Mouse (Mus musculus): Measurements from ENCODE around the gene Lmnb2. TPM values are rescaled to one million over a fixed set of nuclear protein-coding genes. Genes with fewer than 3 reads are reported as not detected.
A peak's percentile ranks its signal among the peaks of the same experiment; 100 is the strongest.

Gene Lmnb2
- polyA plus RNA-seq, 1 experiment from 2014 or later, result 60.4 TPM

- H3K9ac ChIP-seq, result peak overlapping the region; percentile 43
- no peaks in the 10 kb centered on the region for H3K36me3 ChIP-seq
- WGBS, result 5% methylated on average over 16 of the region's 16 CpGs
- H3K9me3 ChIP-seq, result no peaks in the 10 kb centered on the region
- H3K4me2 ChIP-seq, result peak overlapping the region; percentile 58
- peak overlapping the region; percentile 75 for H3K27ac ChIP-seq
- peak overlapping the region; percentile 31 for H3K4me3 ChIP-seq
- H3K27me3 ChIP-seq, result no peaks in the 10 kb centered on the region
- peaks cover 29% of the 10 kb centered on the region for H3K4me1 ChIP-seq
- peak; percentile 71 for ATAC-seq (ENCODE audit: borderline replicate concordance, extremely low read depth, low FRiP score, low TSS enrichment)
Observed at GRCm38 (mm10) chr10:80921923-80922322, 3.9 kb upstream of the Lmnb2 start.

DNA sequence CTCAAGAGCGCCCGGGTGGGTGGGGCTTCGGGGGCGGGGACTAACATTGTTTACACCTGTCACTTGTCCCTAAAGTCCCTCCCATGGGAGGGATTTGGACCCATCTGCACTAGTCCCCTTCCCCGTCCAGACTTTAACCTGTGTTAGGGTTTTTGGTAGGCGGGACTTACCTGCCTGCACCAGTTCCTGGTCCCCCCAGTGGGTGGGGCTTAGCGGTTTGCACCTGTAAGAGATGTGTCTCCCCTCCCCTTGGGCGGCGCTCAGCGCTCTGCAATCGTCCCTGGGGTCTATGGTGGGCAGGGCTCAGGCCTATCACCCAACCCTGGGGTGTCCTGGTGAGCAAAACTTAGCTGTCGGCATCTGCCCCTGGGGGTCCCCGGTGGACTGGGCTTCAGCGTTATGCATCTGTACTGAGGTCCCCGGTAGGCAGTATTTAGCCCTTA is 688 bp downstream of the Lmnb2 start:
- peak overlapping the region; percentile 83 for H3K27ac ChIP-seq
- H3K4me2 ChIP-seq, result peak overlapping the region; percentile 95
- WGBS, result 3% methylated on average over 15 of the region's 15 CpGs
- no peaks in the 10 kb centered on the region for H3K27me3 ChIP-seq
- H3K4me3 ChIP-seq, result peak overlapping the region; percentile 99
- no peaks in the 10 kb centered on the region for H3K9me3 ChIP-seq
- ATAC-seq (ENCODE audit: borderline replicate concordance, extremely low read depth, low FRiP score, low TSS enrichment), result peak; percentile 35; the same call in 1 of the 2 replicates
- peaks cover 31% of the 10 kb centered on the region for H3K4me1 ChIP-seq
- peak overlapping the region; percentile 88 for H3K9ac ChIP-seq
- peaks cover 18% of the 10 kb centered on the region for H3K36me3 ChIP-seq

GRCm38 (mm10) chr10:80915736-80916135 is 2.3 kb downstream of the Lmnb2 start:
- no peak overlapping the region for H3K4me3 ChIP-seq
- no peak overlapping the region for H3K4me2 ChIP-seq
- H3K27ac ChIP-seq, result no peak overlapping the region
- no peak for ATAC-seq (ENCODE audit: borderline replicate concordance, extremely low read depth, low FRiP score, low TSS enrichment)
- H3K36me3 ChIP-seq, result peaks cover 31% of the 10 kb centered on the region
- H3K27me3 ChIP-seq, result no peaks in the 10 kb centered on the region
- H3K9ac ChIP-seq, result no peak overlapping the region
- peaks cover 24% of the 10 kb centered on the region for H3K4me1 ChIP-seq
- 71% methylated on average over 4 of the region's 4 CpGs for WGBS
- no peaks in the 10 kb centered on the region for H3K9me3 ChIP-seq

- Histone ChIP-seq H3K27me3 (no peaks in the 10 kb centered on the region), H3K9ac (no peak overlapping the region), H3K9me3 (no peaks in the 10 kb centered on the region), H3K36me3 (peaks cover 34% of the 10 kb centered on the region), H3K27ac (no peak overlapping the region), H3K4me3 (no peak overlapping the region), H3K4me1 (peaks cover 24% of the 10 kb centered on the region), H3K4me2 (no peak overlapping the region)
- no peak for ATAC-seq (ENCODE audit: borderline replicate concordance, extremely low read depth, low FRiP score, low TSS enrichment)
- WGBS, result 80% methylated on average over 2 of the region's 2 CpGs
Observed at GRCm38 (mm10) chr10:80915260-80915659, 2.8 kb downstream of the Lmnb2 start.

DNA sequence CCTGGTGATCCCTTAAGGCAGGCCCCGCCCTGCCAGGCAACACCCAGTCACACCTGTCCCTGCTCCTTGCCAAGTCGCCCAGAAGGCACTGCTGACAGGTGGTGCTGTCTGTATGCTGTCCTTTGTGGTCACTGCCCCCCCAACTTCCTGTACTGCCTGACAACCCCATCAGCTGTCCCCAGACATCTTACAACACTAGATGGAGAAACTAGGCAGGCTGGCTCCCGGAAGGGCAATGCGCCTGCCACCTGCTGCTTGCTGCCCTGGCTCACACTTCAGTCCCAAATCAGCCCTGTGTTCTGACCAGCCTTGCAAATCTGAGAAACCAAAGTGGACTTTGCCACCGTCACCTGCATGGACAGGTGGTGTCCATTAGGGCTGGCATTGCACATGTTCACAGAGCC is 3.8 kb downstream of the Lmnb2 start:
- Histone ChIP-seq H3K27me3 (no peaks in the 10 kb centered on the region), H3K4me2 (no peak overlapping the region), H3K27ac (no peak overlapping the region), H3K9me3 (no peaks in the 10 kb centered on the region), H3K4me3 (no peak overlapping the region), H3K36me3 (peaks cover 44% of the 10 kb centered on the region), H3K9ac (no peak overlapping the region), H3K4me1 (peaks cover 24% of the 10 kb centered on the region)
- no peak for ATAC-seq (ENCODE audit: borderline replicate concordance, extremely low read depth, low FRiP score, low TSS enrichment)
- 81% methylated on average over 5 of the region's 5 CpGs for WGBS

- Histone ChIP-seq H3K4me1 (peaks cover 22% of the 10 kb centered on the region), H3K27ac (no peak overlapping the region), H3K27me3 (no peaks in the 10 kb centered on the region), H3K36me3 (peaks cover 51% of the 10 kb centered on the region), H3K4me3 (no peak overlapping the region), H3K4me2 (no peak overlapping the region), H3K9me3 (no peaks in the 10 kb centered on the region), H3K9ac (no peak overlapping the region)
- WGBS, result 83% methylated on average over 7 of the region's 8 CpGs
- no peak for ATAC-seq (ENCODE audit: borderline replicate concordance, extremely low read depth, low FRiP score, low TSS enrichment)
Observed at GRCm38 (mm10) chr10:80913364-80914011, 4.6 kb downstream of the Lmnb2 start.

GRCm38 (mm10) chr10:80911891-80912290 is 6.2 kb downstream of the Lmnb2 start:
- Histone ChIP-seq H3K4me1 (peaks cover 10% of the 10 kb centered on the region), H3K27ac (no peak overlapping the region), H3K9me3 (no peaks in the 10 kb centered on the region), H3K4me3 (no peak overlapping the region), H3K9ac (no peak overlapping the region), H3K36me3 (peaks cover 58% of the 10 kb centered on the region), H3K4me2 (no peak overlapping the region), H3K27me3 (no peaks in the 10 kb centered on the region)
- no peak for ATAC-seq (ENCODE audit: borderline replicate concordance, extremely low read depth, low FRiP score, low TSS enrichment)

DNA sequence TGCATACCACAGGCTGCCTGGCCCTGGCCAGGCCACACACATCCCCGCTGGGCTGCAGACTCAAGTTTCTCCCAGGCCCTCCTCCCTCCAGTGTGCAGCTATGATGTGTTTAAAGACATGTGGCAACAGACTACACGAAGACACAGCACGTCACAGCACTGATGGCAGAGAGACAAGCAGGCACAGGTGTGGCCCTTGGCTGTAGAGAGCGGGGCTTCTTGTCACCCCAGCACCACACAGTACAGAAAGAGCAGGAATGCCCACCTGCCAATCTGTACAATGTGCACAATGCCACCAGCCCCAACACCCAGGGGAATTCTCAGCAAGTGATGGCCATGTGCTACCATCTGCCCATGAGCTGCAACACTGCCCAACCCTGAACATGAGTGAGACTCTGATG is 6.7 kb downstream of the Lmnb2 start:
- no peak overlapping the region for H3K27ac ChIP-seq
- whole genome bisulfite sequencing, result 92% methylated on average over 4 of the region's 4 CpGs
- H3K4me1 ChIP-seq, result peaks cover 5% of the 10 kb centered on the region
- no peak overlapping the region for H3K4me3 ChIP-seq
- no peak overlapping the region for H3K9ac ChIP-seq
- H3K36me3 ChIP-seq, result peaks cover 58% of the 10 kb centered on the region
- no peak for ATAC-seq (ENCODE audit: borderline replicate concordance, extremely low read depth, low FRiP score, low TSS enrichment)
- no peak overlapping the region for H3K4me2 ChIP-seq
- no peaks in the 10 kb centered on the region for H3K27me3 ChIP-seq
- H3K9me3 ChIP-seq, result no peaks in the 10 kb centered on the region

- Histone ChIP-seq H3K9me3 (no peaks in the 10 kb centered on the region), H3K4me2 (no peak overlapping the region), H3K9ac (no peak overlapping the region), H3K4me1 (no peaks in the 10 kb centered on the region), H3K27ac (no peak overlapping the region), H3K4me3 (no peak overlapping the region), H3K36me3 (peaks cover 68% of the 10 kb centered on the region), H3K27me3 (no peaks in the 10 kb centered on the region)
- 92% methylated on average over 22 of the region's 22 CpGs for WGBS
- no peak for ATAC-seq (ENCODE audit: borderline replicate concordance, extremely low read depth, low FRiP score, low TSS enrichment)
Observed at GRCm38 (mm10) chr10:80909375-80910162, 8.5 kb downstream of the Lmnb2 start.

GRCm38 (mm10) chr10:80904709-80905108 is 13.3 kb downstream of the Lmnb2 start:
- H3K36me3 ChIP-seq, result peaks cover 62% of the 10 kb centered on the region
- H3K4me2 ChIP-seq, result no peak overlapping the region
- no peak overlapping the region for H3K27ac ChIP-seq
- peaks cover 10% of the 10 kb centered on the region for H3K4me1 ChIP-seq
- H3K9ac ChIP-seq, result no peak overlapping the region
- ATAC-seq (ENCODE audit: borderline replicate concordance, extremely low read depth, low FRiP score, low TSS enrichment), result no peak
- 88% methylated on average over 11 of the region's 11 CpGs for WGBS
- no peaks in the 10 kb centered on the region for H3K27me3 ChIP-seq
- H3K4me3 ChIP-seq, result no peak overlapping the region
- no peaks in the 10 kb centered on the region for H3K9me3 ChIP-seq

DNA sequence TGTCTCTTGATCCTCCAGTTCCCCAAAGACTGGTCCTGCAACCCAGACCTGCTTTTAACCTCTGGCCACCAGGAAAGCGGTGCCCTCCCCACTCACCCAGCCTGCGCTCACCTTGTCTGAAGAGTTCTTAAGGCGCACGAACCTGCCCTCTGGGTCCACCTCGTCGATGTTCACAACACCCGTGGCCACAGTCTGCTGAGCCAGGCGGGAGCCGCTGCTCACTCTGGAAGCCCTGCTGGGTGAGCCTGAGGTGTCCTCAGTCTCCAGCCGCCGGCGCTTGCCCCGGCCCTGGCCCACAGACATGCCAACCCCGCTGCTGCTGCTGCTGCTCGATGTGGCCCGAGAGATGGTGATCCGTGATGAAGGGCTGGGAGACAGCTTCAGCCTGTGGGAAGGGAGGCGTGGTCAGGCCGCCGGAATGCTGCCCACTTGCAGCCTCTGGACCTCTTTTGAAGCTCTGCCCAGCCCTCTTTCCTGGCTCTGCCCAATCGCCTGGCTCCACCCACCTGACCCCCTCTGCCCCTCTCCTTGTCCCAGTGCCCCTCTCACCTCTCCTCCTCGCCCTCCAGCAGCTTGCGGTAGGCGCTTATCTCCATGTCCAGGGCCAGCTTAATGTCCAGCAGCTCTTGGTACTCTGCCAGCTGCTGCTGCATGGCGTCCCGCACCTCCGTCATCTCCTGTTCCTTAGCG is 13.9 kb downstream of the Lmnb2 start:
- peaks cover 15% of the 10 kb centered on the region for H3K4me1 ChIP-seq
- H3K27me3 ChIP-seq, result no peaks in the 10 kb centered on the region
- peaks cover 58% of the 10 kb centered on the region for H3K36me3 ChIP-seq
- ATAC-seq (ENCODE audit: borderline replicate concordance, extremely low read depth, low FRiP score, low TSS enrichment), result no peak
- H3K9ac ChIP-seq, result no peak overlapping the region
- no peaks in the 10 kb centered on the region for H3K9me3 ChIP-seq
- H3K4me2 ChIP-seq, result no peak overlapping the region
- H3K4me3 ChIP-seq, result no peak overlapping the region
- no peak overlapping the region for H3K27ac ChIP-seq
- 77% methylated on average over 28 of the region's 28 CpGs for WGBS

DNA sequence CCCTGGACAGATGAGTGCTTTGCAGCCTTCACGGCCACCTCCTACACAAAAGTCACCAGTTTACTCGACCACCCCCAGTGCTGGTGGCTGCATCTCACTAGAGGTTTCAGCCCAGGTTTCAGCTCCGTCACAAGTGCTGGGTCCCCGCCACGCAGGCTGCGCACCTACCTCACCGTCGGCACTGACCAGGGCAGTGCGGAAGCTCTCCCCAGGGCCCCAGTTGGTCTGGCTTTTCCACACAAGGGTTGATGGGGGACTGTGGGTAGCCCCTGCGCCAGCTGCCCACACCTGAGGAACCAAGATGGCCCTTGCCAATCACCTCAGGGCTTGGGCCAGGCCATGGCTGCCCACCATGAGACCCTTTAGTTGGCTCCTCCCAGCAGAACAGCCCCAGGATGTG is 14.8 kb downstream of the Lmnb2 start:
- Histone ChIP-seq H3K27ac (no peak overlapping the region), H3K4me2 (no peak overlapping the region), H3K9me3 (no peaks in the 10 kb centered on the region), H3K36me3 (peaks cover 57% of the 10 kb centered on the region), H3K9ac (no peak overlapping the region), H3K4me1 (peaks cover 15% of the 10 kb centered on the region), H3K27me3 (no peaks in the 10 kb centered on the region), H3K4me3 (no peak overlapping the region)
- WGBS, result 87% methylated on average over 10 of the region's 10 CpGs
- ATAC-seq (ENCODE audit: borderline replicate concordance, extremely low read depth, low FRiP score, low TSS enrichment), result no peak
